Mouse (Mus musculus) heart, adult 9 months (tissue): Measurements from ENCODE around the gene Stat5b.

ENCODE experiments used
- DNase-seq, 2 experiments: peaks; one replicate each; pipeline ENCODE4 v3.0.0; 2022; ENCODE audit warnings: low spot score in 2 of 2

The Stat5b gene

DNA sequence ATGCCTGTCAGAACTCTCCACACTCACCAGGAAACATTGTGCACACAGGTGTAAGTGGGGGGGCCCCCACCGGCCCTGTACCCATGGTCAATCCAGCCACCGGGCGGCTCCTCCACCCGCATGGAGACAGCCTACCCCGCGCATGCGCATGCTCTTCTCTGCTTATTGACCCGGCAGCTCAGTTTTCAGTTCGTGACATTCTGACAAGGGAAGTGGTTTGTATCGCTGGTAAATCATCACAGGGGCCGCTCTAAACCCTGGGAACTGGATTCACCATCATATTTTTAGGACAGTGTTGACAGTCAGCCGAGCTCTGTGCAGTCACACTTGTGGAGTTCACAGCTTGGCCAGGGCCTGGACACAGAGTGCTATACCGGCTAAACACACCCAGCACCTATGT, 36.0 kb downstream of the Stat5b start:
- DNase-seq = peak; percentile 79

DNA sequence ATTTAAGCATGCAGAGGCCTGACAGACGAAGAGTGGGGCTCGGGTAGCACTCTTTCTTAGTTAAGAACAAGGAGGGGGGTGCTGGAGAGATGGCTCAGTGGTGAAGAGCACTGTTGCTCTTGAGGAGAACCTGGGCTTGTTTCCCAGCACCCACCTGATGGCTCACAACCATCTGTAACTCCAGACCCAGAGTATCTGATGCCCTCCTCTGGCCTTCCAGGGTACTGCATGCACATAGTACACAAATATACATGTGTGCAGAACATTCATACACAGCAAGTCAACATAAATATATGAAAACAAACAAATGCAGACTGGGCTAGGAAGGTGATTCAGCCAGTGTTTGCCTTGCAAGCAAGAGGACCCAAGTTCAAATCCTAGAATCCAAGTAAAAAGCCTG, 39.4 kb downstream of the Stat5b start:
- no peak for DNase-seq

DNA sequence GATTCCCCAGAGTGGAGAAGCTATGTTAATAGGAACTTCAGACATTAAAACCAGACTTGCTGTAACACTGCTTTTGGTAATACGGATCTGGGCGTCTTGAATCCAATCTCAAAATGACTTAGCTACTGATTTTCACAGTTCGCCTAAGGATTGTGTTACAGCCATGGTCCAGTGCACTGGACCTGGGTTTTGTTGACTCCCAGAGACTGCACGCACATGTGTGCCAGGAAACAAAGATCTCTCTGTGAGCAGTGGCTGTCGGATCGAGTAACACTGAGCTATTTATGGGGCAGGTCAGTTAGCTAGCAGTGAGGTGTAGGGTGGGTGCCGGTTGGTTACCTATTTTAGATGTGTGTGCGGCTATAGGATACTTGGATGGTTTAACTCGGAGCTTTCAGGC, 40.0 kb downstream of the Stat5b start:
- peak in 1 of 2 experiments; percentile 28 for DNase-seq

DNA sequence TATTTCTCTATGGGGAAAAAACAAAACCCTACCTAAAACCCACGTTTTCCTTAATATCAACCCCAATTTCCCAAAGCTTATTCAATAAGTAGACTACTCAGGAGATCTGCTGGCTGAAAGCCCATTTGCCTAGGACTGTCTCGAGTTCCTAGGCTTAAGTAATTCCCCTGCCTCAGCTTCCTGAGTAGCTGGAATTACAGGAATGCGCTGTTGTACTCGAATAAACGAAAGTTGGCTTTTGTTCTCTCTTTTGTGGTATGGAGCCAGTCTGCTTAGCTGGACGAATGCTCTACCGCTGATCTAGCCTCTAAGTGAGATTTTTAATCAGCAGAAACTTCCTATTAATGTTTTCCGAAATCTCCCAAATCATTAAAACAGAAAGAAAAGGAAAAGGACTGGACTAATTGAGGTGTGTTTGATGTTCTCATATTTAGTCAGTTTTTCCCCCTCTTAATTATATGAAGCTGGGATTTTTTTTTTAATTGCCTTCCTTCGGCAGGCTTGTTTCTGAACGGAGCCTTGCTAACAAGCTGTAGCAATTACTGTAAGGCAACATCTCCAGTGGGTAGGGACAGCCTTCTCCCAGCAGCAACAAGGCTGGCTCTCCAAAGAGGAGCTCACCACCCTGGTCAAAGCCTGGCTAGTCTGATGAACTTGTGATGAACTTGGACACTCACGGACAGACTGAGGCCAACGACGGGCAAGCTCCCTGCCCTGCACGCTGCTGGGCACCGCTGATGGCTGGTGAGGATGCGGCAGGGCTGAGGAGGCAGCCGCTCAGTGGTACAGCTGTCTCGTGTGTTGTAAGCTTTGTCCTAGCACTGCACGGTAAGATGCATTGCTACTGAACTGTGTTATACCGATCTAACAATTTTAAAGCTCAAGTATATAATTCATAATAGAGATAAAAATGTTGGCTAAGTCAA, 43.9 kb downstream of the Stat5b start:
- no peak for DNase-seq

DNA sequence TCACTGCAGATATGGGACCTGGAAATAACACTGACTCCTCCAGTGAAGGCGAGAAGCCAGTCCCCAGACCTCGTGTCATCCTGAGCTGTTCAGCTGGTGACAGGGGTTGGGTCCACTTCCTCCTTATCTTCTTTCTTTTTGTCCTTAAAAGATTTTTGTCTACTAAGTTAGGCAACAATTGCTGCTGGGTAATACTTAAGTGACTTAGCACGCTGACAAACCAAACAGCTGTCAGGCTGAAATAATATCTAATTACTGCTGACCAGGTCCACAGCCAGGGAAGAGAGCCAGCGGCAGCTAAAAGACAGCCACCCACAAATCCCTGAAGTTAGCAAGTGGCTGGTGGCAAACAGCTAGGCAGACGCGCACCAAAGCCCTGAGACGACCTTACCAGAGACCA, 45.0 kb downstream of the Stat5b start:
- DNase-seq = peak; percentile 41 to 52

DNA sequence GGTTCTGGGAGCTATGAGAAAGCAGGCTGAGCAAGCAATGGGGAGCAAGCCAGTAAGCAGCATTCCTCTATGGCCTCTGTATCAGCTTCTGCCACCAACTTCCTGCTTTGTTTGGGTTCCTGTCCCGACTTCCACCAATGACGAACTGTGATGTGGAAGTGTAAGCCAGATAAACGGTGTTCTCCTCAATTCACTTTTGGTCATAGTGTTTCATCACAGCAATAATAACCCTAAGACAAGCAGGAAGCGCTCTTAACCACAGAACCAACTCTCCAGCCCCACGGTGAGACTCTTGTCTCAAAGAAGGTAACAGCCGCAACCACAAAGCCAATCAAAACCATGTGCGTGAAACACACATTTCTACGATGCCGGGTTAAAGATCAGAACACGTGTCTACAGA, 46.1 kb downstream of the Stat5b start:
- no peak for DNase-seq

DNA sequence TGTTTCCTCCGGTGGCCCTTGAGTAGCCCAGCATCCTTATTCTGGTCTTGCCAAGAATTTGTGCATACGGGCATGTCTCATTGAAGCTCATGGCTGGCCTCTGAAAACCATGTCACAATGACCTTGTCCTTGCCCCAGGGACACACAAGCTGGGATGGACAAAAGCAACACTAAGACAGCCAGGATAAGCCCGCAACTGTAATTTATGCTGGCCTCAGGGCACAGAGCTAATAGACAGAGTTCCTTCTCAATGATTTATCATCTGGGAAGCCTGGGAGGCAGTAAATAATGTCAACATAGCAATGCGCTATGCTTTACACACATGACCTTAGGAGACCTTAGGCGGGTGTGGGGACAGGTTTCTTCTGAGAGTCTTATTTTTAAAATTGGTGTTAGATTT, 51.1 kb downstream of the Stat5b start:
- no peak for DNase-seq

DNA sequence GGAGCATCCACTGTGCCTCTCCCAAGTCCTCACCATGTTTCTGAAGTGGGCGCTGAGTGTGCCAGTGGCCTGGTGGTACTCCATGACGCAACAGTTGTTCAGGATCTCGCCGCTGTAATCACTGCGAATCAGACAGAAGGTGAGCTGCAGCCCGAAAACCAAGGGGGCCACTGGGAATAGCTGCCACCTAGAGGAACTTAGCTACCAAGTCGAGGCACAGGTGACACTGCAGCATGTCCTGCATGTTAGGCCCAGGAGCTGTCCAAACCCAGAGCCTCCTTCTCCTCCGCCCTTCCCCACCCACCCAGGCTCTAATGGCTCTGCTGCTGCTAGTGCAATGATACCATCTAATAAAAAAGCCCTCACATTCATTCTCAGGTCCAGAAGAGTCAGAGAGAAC, 53.9 kb downstream of the Stat5b start:
- no peak for DNase-seq

DNA sequence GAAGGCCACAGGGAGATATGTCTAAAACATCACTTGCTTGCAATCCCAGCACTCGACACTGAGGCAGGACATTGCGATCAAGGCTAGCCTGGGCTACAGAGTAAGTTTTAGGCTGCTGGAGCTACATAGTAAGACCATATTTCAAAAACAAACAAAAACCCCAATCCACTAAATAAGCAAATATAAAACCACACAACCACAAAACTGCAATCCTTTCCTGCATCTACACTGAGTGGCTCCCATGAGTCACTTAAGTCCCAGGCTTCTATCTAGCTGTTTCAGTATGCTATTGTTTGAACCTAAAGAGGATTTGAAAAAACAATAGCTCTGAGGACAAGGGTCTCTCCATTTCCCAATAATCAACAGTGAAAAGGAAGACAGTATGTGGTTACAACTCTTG, 55.1 kb downstream of the Stat5b start:
- DNase-seq = no peak

DNA sequence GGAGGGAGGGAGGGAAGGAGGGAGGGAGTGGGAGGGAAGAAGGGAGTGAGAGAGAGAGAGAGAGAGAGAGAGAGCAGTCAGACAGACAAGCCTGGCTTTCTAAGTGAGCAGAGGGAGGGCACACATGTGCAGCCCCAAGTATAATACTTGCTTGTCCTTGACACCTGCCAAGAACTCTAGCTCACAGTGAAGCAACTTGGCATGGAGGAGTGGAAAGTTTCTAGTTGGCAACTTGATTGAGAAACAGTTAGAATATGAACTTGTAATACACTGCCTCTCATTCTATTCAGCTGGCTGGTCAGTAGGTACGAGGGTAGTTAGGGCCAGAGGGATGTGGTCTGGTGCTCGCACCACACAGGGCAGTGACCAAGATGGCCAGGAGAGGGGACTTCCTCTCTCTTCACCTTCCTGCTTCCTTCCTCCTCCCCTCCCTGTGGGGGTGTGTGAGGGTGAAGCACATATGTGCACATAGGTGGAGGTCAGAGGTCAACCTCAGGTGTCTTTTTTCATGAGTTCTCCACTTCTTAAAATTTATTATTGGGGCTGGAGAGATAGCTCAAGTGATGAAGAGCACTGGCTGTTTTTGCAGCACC, 59.0 kb downstream of the Stat5b start:
- peak; percentile 54 to 80 for DNase-seq

DNA sequence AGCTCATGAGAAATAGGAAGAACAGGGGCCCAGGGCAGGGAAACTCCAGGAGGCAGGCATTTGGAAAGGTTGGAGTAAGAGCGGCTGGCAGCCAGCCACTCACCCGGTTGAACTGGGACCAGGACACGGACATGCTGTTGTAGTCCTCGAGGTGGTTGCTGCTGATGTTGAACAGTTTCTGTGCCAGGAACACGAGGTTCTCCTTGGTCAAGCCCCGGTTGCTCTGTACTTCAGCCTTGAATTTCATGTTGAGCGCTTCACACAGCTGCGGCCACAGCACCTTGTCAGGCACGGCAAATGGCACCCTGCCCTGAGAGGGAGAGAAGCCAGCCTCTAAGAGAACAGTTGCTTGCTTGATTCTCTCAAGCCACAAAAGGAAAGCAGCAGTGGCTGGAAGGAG, 59.9 kb downstream of the Stat5b start:
- DNase-seq = peak; percentile 72 to 77

DNA sequence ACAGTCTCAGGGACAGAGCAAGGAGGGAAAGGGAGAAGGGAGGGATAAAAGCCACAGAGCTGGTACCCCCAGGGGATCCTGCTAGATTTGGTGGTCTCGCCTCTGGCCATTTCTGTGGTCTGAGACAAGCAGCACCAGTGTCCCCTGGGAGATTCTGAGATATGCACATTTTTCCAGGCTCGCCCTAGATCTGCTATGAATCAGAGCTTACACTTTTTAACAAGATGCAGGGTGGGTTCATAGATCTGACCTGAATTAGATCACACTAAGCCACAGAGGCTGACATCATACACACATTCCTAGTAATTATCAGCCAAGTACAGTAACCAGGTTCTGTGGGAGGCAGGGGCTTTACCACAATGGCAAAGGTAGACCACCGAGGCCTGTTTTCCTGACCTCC, 60.8 kb downstream of the Stat5b start:
- DNase-seq = no peak

DNA sequence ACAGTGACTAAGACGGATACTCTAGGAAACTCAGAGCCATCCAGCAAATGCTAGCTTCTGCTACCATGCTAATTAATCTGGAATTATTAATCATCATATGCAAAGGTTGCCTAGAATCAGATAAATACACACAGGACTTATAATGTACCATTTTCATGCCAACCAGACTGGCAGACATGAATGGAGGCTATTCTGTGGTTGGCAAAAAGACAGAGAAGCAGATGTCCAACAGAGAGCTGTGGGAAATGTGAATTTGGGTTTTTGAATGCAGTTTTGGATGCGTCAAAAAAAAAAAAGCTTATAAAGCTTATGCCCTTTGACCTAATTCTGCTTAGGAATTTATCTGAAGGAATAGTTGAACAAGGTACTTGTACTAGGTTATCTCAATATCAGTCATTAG, 64.8 kb downstream of the Stat5b start:
- no peak for DNase-seq

DNA sequence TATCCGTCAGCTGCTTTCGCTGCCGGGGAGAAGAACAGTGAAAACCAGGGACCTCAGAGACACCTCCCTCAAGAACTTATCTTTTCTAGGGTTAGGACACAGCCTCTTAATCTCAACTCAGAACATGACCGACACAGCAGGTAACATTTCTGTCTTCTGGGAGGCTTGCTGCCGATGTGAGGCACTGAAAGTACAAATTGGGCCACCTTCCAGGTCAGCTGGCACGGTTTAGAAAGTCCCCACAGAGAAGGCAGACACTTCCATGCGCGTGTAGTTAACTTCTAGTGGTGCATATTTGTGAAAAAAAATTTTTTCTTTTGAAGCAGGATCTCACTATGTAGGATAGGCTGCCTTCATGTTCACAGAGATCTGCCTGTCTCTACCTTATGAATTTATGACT, 66.2 kb downstream of the Stat5b start:
- DNase-seq = no peak

DNA sequence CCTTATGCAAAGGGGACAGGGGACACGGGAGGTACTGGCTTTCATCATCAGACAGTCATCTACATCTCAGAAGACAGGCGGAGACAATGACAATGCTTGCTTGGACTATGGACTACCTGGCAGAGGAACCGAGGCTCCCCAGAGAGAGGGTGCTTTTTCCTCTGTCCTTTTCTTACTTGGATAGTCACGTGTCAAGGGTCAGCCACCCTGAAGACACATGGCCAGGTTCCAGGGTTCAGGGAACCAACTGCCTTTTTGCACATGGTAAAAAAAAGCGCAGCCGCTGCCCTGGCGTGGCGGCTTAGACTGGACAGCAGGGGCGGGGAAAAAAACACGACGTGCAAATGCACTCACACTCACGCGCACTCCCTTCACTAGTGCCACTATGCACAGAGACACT, 68.0 kb downstream of the Stat5b start:
- no peak for DNase-seq

DNA sequence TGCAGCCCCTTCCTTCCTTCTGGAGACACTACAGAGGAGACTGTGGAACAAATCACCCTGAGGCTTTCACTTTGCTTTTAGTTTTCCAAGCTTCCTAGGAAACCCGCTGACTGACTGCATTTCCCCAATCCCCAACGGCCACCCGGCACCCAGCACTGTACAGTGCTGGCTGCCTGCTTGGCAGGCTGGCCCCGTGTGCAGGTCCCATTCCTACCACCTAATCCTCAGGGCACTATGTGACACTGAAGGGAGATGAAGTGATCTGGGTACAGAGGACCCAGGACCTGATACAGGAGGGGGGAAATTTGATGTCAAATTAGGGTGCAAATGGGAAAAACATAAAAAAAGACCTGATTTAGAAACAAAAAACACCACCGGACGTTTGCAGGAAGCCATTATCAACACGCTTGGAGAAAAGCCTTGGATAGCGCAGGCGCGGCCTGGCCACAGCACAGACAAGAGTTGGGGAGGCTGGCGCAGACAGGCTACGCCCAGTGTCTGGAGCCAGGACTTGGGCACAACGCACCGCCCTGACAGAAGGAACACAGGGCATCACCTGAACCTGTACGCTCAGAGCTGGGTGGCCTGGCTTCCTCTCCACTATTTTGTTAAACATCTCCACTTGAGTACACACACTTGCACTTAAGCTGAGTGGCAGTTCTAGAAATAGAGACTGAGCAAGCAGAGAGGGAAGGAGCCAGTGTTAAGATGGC, 68.6 kb downstream of the Stat5b start:
- no peak for DNase-seq

DNA sequence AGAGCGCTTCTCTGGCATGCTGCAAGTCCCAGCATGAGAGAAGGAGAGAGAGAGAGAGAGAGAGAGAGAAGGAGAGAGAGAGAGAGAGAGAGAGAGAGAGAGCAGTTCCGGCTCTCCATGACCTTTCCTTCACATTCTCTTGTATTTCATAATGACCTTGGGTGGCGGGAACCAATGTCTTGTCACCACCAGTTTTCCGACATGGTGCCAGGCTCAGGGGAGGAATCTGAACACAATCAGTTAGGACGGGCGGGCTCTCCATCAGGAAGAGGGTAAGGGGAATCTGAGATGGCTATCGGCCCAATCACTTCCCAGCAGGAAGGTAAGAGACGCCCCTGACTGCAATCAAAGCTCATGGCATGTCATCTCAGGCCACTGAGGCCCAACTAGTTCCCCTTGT, 70.3 kb downstream of the Stat5b start:
- no peak for DNase-seq

DNA sequence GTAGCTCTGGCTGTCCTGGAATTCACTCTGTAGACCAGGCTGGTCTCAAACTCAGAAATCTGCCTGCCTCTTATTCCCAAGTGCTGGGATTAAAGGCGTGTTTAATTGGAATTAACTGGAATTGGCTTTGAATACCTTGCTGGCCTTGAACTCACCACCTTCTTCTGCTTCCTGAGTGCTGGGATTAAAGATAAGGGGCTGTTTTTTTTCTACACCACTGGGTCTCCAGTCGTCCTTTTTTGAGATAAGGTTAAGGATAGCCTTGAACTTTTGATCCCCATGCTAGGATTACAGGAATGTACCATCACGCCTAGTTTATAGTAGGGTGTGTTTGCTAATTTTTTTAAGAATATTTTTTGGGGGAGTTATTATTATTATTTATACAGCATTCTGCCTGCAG, 72.5 kb downstream of the Stat5b start:
- DNase-seq = no peak

DNA sequence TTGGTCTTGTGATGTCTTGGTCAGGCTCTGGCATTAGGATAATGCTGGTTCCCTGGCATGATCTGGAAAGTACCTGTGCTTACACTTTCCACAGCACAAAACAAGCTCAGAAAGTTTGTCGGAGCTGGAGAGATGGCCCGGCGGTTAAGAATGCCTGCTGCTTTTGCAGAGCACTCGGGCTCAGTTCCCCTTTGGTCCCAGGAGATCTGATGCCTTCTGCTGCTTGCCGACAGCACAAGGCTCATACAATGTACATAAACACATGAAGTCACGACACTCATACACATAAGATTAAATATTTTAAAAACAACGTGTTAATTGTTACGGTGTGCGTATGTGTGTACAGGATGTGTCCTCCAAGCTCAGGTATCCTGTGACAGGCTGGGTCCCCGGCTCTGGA, 74.6 kb downstream of the Stat5b start:
- no peak for DNase-seq

DNA sequence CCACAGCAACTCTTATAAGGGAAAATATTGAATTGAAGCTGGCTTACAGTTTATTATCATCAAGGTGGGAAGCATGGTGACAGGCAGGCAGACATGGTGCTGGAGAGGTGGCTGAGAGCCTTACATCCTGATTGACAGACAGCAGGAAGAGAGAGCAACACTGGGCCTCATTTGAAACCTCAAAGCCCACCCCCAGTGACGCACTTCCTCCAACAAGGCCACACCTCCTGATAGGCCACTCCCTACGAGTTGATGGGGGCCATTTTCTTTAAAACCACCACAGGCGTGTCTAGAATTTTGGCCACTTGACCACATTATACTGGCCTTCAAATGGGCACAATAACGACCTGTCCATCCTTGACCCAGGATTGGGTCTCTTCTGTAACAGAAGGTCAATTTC, 76.3 kb downstream of the Stat5b start:
- DNase-seq = no peak

DNA sequence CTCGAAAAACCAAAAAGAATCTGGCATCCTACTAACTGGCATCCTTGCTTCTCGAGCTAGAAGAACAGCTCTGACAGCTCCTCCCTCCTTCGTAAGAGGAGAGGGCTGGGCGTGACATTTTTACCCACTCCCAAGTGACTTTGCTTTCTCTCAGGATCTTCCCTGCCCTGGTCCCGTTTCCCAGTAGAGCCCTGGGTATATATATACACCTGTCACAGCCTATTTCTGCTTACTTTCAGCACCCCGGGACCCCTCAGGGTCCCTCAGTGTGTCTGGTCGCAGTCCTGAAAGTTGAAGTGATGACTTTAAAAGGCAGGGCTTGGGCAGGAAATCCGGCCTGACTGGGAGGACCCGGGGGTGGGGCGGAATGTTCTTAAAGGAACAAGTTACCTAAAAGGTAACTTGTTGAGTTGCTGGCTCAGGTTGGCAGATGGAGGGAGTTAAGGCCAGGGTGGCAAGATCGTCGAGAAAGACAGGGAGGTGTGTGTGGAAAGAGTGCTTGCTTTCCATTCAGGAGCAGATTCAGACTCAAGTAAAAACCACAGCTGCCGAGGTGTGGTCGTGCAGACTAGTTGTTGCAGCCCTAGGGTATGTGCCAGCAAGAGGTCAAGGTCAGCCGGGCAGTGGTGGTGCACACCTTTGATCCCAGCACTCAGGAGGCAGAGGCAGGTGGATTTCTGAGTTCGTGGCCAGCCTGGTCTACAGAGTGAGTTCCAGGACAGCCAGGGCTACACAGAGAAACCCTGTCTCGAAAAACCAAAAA, 79.7 kb downstream of the Stat5b start, which contains the start of gene Ghdc:
TSS of gene Ghdc (minus strand) at position 312 of the 763 bp plus-strand sequence.
- DNase-seq = peak; percentile 81 to 89

DNA sequence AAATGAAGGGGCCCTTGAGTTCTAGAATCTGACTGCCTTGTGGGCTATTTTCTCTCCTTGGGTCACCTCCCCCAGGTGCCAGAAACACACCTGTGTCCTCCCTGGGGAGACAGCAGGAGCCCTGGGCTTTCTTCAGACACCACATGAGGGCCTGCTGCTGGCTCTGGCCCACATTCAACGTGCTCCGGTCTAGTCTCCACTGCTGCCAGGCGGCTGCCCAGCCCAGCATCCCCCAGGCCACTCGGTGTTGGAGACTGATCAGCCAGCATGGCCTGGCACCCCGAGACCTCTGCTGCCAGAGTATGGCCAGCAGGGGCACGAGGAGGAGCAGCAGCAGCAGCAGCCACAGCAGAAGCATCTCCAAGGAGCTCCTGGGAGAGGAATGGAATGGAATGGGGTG, 80.5 kb downstream of the Stat5b start:
- no peak for DNase-seq
